Comparison of ENCODE assay signal across 19 mouse cellular contexts in the genomic region with DNA sequence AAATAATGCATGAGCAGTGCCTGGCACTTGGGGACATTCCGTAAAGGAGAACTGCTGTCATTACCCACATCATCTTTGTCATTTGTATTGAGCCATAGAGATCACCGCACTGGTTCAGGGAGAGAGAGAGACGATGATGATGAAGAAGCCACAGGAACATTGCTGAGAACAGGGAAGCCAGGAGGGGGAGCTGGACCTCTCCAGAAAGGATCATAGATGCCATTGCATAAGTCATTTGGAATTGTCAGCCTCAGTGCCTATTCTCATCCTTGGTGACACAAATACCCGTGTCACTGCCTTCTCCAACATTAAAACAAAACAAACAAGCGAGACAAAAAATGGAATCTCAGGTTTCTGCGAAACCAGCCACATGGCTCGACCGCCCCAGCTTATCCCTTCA. TPM values are rescaled to one million over a fixed set of nuclear protein-coding genes. Genes with fewer than 3 reads are reported as not detected.
DNase-seq lines count a peak whose midpoint lies in the region; ATAC-seq and TF ChIP-seq lines count a peak whose summit lies in the region.
"Had no signal": no experiment of that assay in that cellular context is flagged by ENCODE, and none has a peak within 500 bp of the region (broad histone marks: within the 10 kb centered on the region; RNA-seq: fewer than 3 reads in every experiment).

No protein-coding gene starts in this region.

- peak; percentile 10 for TF ChIP-seq RAD21 in CH12.LX (IDR thresholded peaks at IDR 0.05; ENCODE audit: low read depth, low read length)

- H3K9me3 ChIP-seq in intestine, postnatal 0 days (ENCODE audit: control insufficient read depth): no peaks in the 10 kb centered on the region
- H3K9me3 ChIP-seq in intestine, embryonic 16.5 days (ENCODE audit: control insufficient read depth, low read length): no peaks in the 10 kb centered on the region
- H3K9me3 ChIP-seq in CH12.LX (replicated peaks; ENCODE audit: low read length): no peaks in the 10 kb centered on the region
- H3K9me3 ChIP-seq: forebrain, embryonic 13.5 days; heart, embryonic 12.5 days; hindbrain, embryonic 13.5 days; limb, embryonic 15.5 days; neural tube, embryonic 12.5 days had no signal

- H3K79me2 ChIP-seq in CH12.LX (replicated peaks; ENCODE audit: control insufficient read depth, extremely low read depth, insufficient read depth, poor library complexity, severe bottlenecking): no peaks in the 10 kb centered on the region

- no peaks in the 10 kb centered on the region for H3K36me3 ChIP-seq in intestine, postnatal 0 days (ENCODE audit: control insufficient read depth, insufficient read depth)
- H3K36me3 ChIP-seq in intestine, embryonic 16.5 days (ENCODE audit: control insufficient read depth, insufficient read depth, low read length): no peaks in the 10 kb centered on the region
- no peaks in the 10 kb centered on the region for H3K36me3 ChIP-seq in CH12.LX (replicated peaks in 1 of 2; ENCODE audit: control insufficient read depth in 1 of 2, insufficient read depth in 1 of 2, low read length in 1 of 2)
- H3K36me3 ChIP-seq: heart, embryonic 12.5 days; hindbrain, embryonic 13.5 days; limb, embryonic 15.5 days; neural tube, embryonic 12.5 days had no signal

- no peak overlapping the region for H3K27ac ChIP-seq in intestine, postnatal 0 days (ENCODE audit: low read depth, low read length)
- H3K27ac ChIP-seq in intestine, embryonic 16.5 days (ENCODE audit: low read length): no peak overlapping the region
- no peak overlapping the region for H3K27ac ChIP-seq in CH12.LX (ENCODE audit: insufficient read depth, low read depth)
- H3K27ac ChIP-seq: forebrain, embryonic 13.5 days; hindbrain, embryonic 13.5 days; limb, embryonic 15.5 days; macrophage; neural tube, embryonic 12.5 days had no signal

- peak; percentile 64 for TF ChIP-seq CTCF in intestine, postnatal 0 days (IDR thresholded peaks at IDR 0.05; ENCODE audit: low read depth)
- TF ChIP-seq CTCF in CH12.LX (conservative IDR thresholded peaks at IDR 0.05 in 1 of 2, IDR thresholded peaks at IDR 0.05 in 1 of 2; ENCODE audit: low read depth in 2 of 2, low read length in 2 of 2): peak in 1 of 2 experiments; percentile 41; a peak in 1 of 4 replicates

- no peak for ATAC-seq in intestine, postnatal 0 days
- no peak for ATAC-seq in intestine, embryonic 16.5 days
- ATAC-seq: forebrain, embryonic 13.5 days; midbrain, embryonic 16.5 days had no signal

- WGBS in intestine, postnatal 0 days: 78% methylated on average over 8 of the region's 8 CpGs
- WGBS in intestine, embryonic 16.5 days: 79% methylated on average over 8 of the region's 8 CpGs

- H3K27me3 ChIP-seq in intestine, postnatal 0 days (replicated peaks; ENCODE audit: control insufficient read depth, insufficient read depth, low read length): no peaks in the 10 kb centered on the region
- no peaks in the 10 kb centered on the region for H3K27me3 ChIP-seq in intestine, embryonic 16.5 days (replicated peaks; ENCODE audit: control insufficient read depth, insufficient read depth, low read length)
- H3K27me3 ChIP-seq in CH12.LX (replicated peaks): no peaks in the 10 kb centered on the region
- H3K27me3 ChIP-seq: forebrain, embryonic 13.5 days; heart, embryonic 12.5 days; hindbrain, embryonic 13.5 days; limb, embryonic 15.5 days; neural tube, embryonic 12.5 days had no signal

- in situ Hi-C loops in CH12.LX (cut with MboI; ENCODE audit: low pct_ligation_motif_present, low pct_unique_long_range_greater_than_20kb, low sequenced_read_pairs): no loop called here

- H3K9ac ChIP-seq in intestine, postnatal 0 days (ENCODE audit: low read depth, low read length): no peak overlapping the region
- no peak overlapping the region for H3K9ac ChIP-seq in intestine, embryonic 16.5 days (ENCODE audit: low read depth, low read length)
- no peak overlapping the region for H3K9ac ChIP-seq in CH12.LX (ENCODE audit: insufficient read depth, low read depth)
- H3K9ac ChIP-seq: forebrain, embryonic 13.5 days; heart, embryonic 12.5 days; hindbrain, embryonic 13.5 days; limb, embryonic 15.5 days; neural tube, embryonic 12.5 days had no signal

- no peaks in the 10 kb centered on the region for H3K4me1 ChIP-seq in intestine, postnatal 0 days (replicated peaks; ENCODE audit: control insufficient read depth, insufficient read depth, low read length)
- no peaks in the 10 kb centered on the region for H3K4me1 ChIP-seq in intestine, embryonic 16.5 days (ENCODE audit: control insufficient read depth, insufficient read depth, low read length)
- peaks cover 3 to 9% of the 10 kb centered on the region in 2 experiments for H3K4me1 ChIP-seq in CH12.LX (ENCODE audit: control insufficient read depth in 1 of 2, insufficient read depth in 2 of 2)
- H3K4me1 ChIP-seq: heart, embryonic 12.5 days; limb, embryonic 15.5 days; neural tube, embryonic 12.5 days had no signal

- peak; percentile 28 for DNase-seq in adrenal gland, adult 2 months
- no peak for DNase-seq in adrenal gland, postnatal 10 days
- DNase-seq in CH12.LX (ENCODE audit: extremely low read depth): no peak
- peak; percentile 30 to 60 for DNase-seq in kidney, postnatal 36 days
- DNase-seq in ovary, postnatal 10 days (ENCODE audit: low spot score): no peak
- DNase-seq in embryo, embryonic 9.5 days (ENCODE audit: extremely low spot score): no peak
- DNase-seq: adrenal gland, adult 8-10 months; cerebellum, adult 11 months; gastrocnemius, postnatal 14 days; thymus, postnatal 14 days had no signal

- TF ChIP-seq EP300 in CH12.LX (IDR thresholded peaks at IDR 0.05; ENCODE audit: low read length): no peak

- dilution Hi-C loops in CH12.LX (cut with MboI; ENCODE audit: extremely low pct_ligation_motif_present, extremely low pct_unique_long_range_greater_than_20kb, low sequenced_read_pairs): no loop called here

- no peak overlapping the region for H3K4me3 ChIP-seq in intestine, postnatal 0 days (ENCODE audit: low read depth, low read length)
- H3K4me3 ChIP-seq in intestine, embryonic 16.5 days (ENCODE audit: low read length): no peak overlapping the region
- no peak overlapping the region for H3K4me3 ChIP-seq in CH12.LX (replicated peaks in 1 of 3; ENCODE audit: low read depth in 2 of 3, low read length in 2 of 3, poor library complexity in 1 of 3)
- H3K4me3 ChIP-seq: forebrain, embryonic 13.5 days; heart, embryonic 12.5 days; hindbrain, embryonic 13.5 days; limb, embryonic 15.5 days; neural tube, embryonic 12.5 days had no signal

- H3K4me2 ChIP-seq in intestine, postnatal 0 days (replicated peaks; ENCODE audit: low read depth): no peak overlapping the region
- H3K4me2 ChIP-seq in intestine, embryonic 16.5 days (ENCODE audit: low read depth, low read length): no peak overlapping the region
- no peak overlapping the region for H3K4me2 ChIP-seq in CH12.LX (ENCODE audit: insufficient read depth, low read depth, poor library complexity, severe bottlenecking)
- H3K4me2 ChIP-seq: forebrain, embryonic 13.5 days; heart, embryonic 12.5 days; hindbrain, embryonic 13.5 days; limb, embryonic 15.5 days; neural tube, embryonic 12.5 days had no signal

- TF ChIP-seq POLR2A in CH12.LX (IDR thresholded peaks at IDR 0.05; ENCODE audit: low read depth, low read length): no peak

TF ChIP-seq in CH12.LX, 34 proteins besides CTCF, POLR2A, EP300 and RAD21:
- peak; percentile 21; the same call in 1 of the 2 replicates for TF ChIP-seq SMC3 (IDR thresholded peaks at IDR 0.05; ENCODE audit: low read depth, low read length)
- no peak for TF ChIP-seq TCF12 (IDR thresholded peaks at IDR 0.05; ENCODE audit: low read depth, low read length)
- TF ChIP-seq NRF1 (IDR thresholded peaks at IDR 0.05; ENCODE audit: low read depth, low read length): no peak
- TF ChIP-seq MXI1 (IDR thresholded peaks at IDR 0.05; ENCODE audit: low read depth, low read length): no peak
- TF ChIP-seq CHD2 (IDR thresholded peaks at IDR 0.05; ENCODE audit: low read length): no peak
- TF ChIP-seq RCOR1 (conservative IDR thresholded peaks at IDR 0.05; ENCODE audit: low read depth, low read length): no peak
- no peak for TF ChIP-seq PAX5 (IDR thresholded peaks at IDR 0.05; ENCODE audit: low read length)

RNA-seq across cellular contexts. Expression of gene Pcnx, which starts 23.7 kb away (rescaled TPM):
- total RNA-seq in adrenal gland, adult 2 months (2021): 10 to 100 TPM; 48.7 to 56.5 TPM
- polyA plus RNA-seq in adrenal gland, adult 2 months (2012; rRNA removed): 20.5 and 23.4 TPM in 2 replicates
- total RNA-seq in adrenal gland, postnatal 10 days (2021): 10 to 100 TPM; 46.5 to 52.0 TPM
- 11.0 and 12.4 TPM in 2 replicates for polyA plus RNA-seq in intestine, postnatal 0 days (2015; fragmentation: Nextera tagmentation; extraction: Ambion mirVana)
- polyA plus RNA-seq in intestine, embryonic 16.5 days (2015; fragmentation: Nextera tagmentation; extraction: Ambion mirVana): 6.3 and 10.3 TPM in 2 replicates
- total RNA-seq in CH12.LX (2012; rRNA removed) (45.3 and 68.2 TPM in 2 replicates), CH12.LX (2014; rRNA removed) (16.2 and 16.4 TPM in 2 replicates)
- polyA plus RNA-seq in CH12.LX (2012; ENCODE audit: insufficient read length, low read depth): 78.7 and 89.1 TPM in 2 replicates

RNA-seq across cellular contexts. Expression of gene Map3k9, which starts 55.2 kb away (rescaled TPM):
- total RNA-seq in adrenal gland, adult 2 months (2021): 1 to 10 TPM in 1 of 2 experiments, under 1 TPM in 1; 0.81 to 4.2 TPM
- 1.3 and 2.1 TPM in 2 replicates for polyA plus RNA-seq in adrenal gland, adult 2 months (2012; rRNA removed)
- 1 to 10 TPM; 1.1 to 2.0 TPM for total RNA-seq in adrenal gland, postnatal 10 days (2021)
- 2.2 and 2.4 TPM in 2 replicates for polyA plus RNA-seq in intestine, postnatal 0 days (2015; fragmentation: Nextera tagmentation; extraction: Ambion mirVana)
- polyA plus RNA-seq in intestine, embryonic 16.5 days (2015; fragmentation: Nextera tagmentation; extraction: Ambion mirVana): 1.4 TPM in 2 replicates
- total RNA-seq in CH12.LX (2012; rRNA removed) (0.34 and 0.38 TPM in 2 replicates), CH12.LX (2014; rRNA removed) (not detected in 2 replicates)
- polyA plus RNA-seq in CH12.LX (2012; ENCODE audit: insufficient read length, low read depth): 0.10 and 0.13 TPM in 2 replicates

Comparison
In these comparisons a context has a peak if more than half of its experiments do, and no peak if none do; other contexts are left out.
1. DNase-seq: peak in adrenal gland, adult 2 months (single experiment) and kidney, postnatal 36 days (2 of 2); none in adrenal gland, postnatal 10 days (single experiment), CH12.LX (single experiment), ovary, postnatal 10 days (single experiment) and embryo, embryonic 9.5 days (single experiment).